Mouse (Mus musculus): ENCODE results near the gene Cmip.

Gene Cmip

GRCm38 (mm10) chr8:117258576-117259040 is 1.7 kb downstream of the Cmip start:
- DNase-seq, result no peak

- no peak for DNase-seq
These were observed 2.7 kb downstream of the Cmip start for GRCm38 (mm10) chr8:117259431-117260001.

GRCm38 (mm10) chr8:117260234-117260929 is 3.5 kb downstream of the Cmip start:
- no peak for DNase-seq

GRCm38 (mm10) chr8:117260930-117261475 is 4.1 kb downstream of the Cmip start:
- DNase-seq, result no peak

- DNase-seq, result no peak
These were observed 4.8 kb downstream of the Cmip start for GRCm38 (mm10) chr8:117261702-117262101.

GRCm38 (mm10) chr8:117262685-117263084 is 5.8 kb downstream of the Cmip start:
- no peak for DNase-seq

- no peak for DNase-seq
These were observed 6.6 kb downstream of the Cmip start for GRCm38 (mm10) chr8:117263442-117263841.

- DNase-seq, result no peak
These were observed 8.2 kb downstream of the Cmip start for GRCm38 (mm10) chr8:117265079-117265478.

- no peak for DNase-seq
These were observed 10.7 kb downstream of the Cmip start for GRCm38 (mm10) chr8:117267403-117268129.

GRCm38 (mm10) chr8:117278234-117278633 is 21.4 kb downstream of the Cmip start:
- no peak for DNase-seq

GRCm38 (mm10) chr8:117278668-117279132 is 21.8 kb downstream of the Cmip start:
- no peak for DNase-seq

- DNase-seq, result no peak
These were observed 23.6 kb downstream of the Cmip start for GRCm38 (mm10) chr8:117280488-117280887.

- DNase-seq, result no peak
These were observed 24.8 kb downstream of the Cmip start for GRCm38 (mm10) chr8:117281676-117282075.

- no peak for DNase-seq
These were observed 25.5 kb downstream of the Cmip start for GRCm38 (mm10) chr8:117282141-117282950.

- DNase-seq, result no peak
These were observed 28.1 kb downstream of the Cmip start for GRCm38 (mm10) chr8:117284768-117285484.

- DNase-seq, result peak; percentile 34 to 37
These were observed 31.1 kb downstream of the Cmip start for GRCm38 (mm10) chr8:117287966-117288365.

- no peak for DNase-seq
These were observed 32.2 kb downstream of the Cmip start for GRCm38 (mm10) chr8:117289016-117289415.

GRCm38 (mm10) chr8:117290506-117290905 is 33.6 kb downstream of the Cmip start:
- no peak for DNase-seq

GRCm38 (mm10) chr8:117292262-117292661 is 35.4 kb downstream of the Cmip start:
- no peak for DNase-seq

- DNase-seq, result no peak
These were observed 37.9 kb downstream of the Cmip start for GRCm38 (mm10) chr8:117294812-117295211.

- DNase-seq, result no peak
These were observed 41.2 kb downstream of the Cmip start for GRCm38 (mm10) chr8:117297913-117298518.
